Mouse (Mus musculus) testis, adult 10 weeks (tissue): ENCODE measurements around the gene Smim23. TPM values are rescaled to one million over a fixed set of nuclear protein-coding genes. Genes with fewer than 3 reads are reported as not detected.

Source experiments
- polyA plus RNA-seq: library from polyadenylated mRNA; stranded (reverse); fragments of 350-450 nt; fragmentation: Illumina TruSeq; extraction: RNeasy Lipid Tissue Mini Kit (QIAGEN cat#74804); gene quantifications from one replicate; pipeline ENCODE4 v1.2.3, GENCODE M21; 2014; ENCODE audit warnings: low read depth, low replicate concordance

The Smim23 gene
- polyA plus RNA-seq: 83.7 TPM

GRCm38 (mm10) chr11:32824505-32824904, at the start of gene Smim23:
Gene Smim23, minus strand, starts transcription at chr11:32824605.

Other genes starting within 250 kb of the Smim23 start
- 23.5 TPM for gene Fbxw11, start 181.9 kb downstream of the Smim23 start, polyA plus RNA-seq